Mouse (Mus musculus): ENCODE measurements around the gene Gm28048.

GRCm38 (mm10) chr11:22936446-22937125, 45.3 kb downstream of the Gm28048 start:
- TF ChIP-seq CTCF (IDR thresholded peaks at IDR 0.05; ENCODE audit: low read depth) (no peak), EP300 (IDR thresholded peaks at IDR 0.05; ENCODE audit: low read depth) (no peak)

Data from liver, embryonic 14.5 days (tissue).